Mouse (Mus musculus) CH12.LX (cell line): ENCODE data around the gene Bod1. TPM values are rescaled to one million over a fixed set of nuclear protein-coding genes. Genes with fewer than 3 reads are reported as not detected.

Experiments used
- DNase-seq: peaks from one replicate; pipeline ENCODE4 v3.0.0-alpha.2; 2013; ENCODE audit errors: extremely low read depth
- H3K27ac ChIP-seq: 2 replicates; pipeline ENCODE4 v1.5.1; 2012; ENCODE audit warnings: low read depth, mild to moderate bottlenecking, control low read depth, moderate library complexity; ENCODE audit not compliant: insufficient read depth
- H3K27me3 ChIP-seq: replicated peaks from 2 replicates; pipeline ENCODE3; 2012; ENCODE audit warnings: inconsistent platforms
- H3K36me3 ChIP-seq, 2 experiments: replicated peaks in 1 of 2; 2 replicates each; pipeline versions ENCODE3 to v1.6.1; 2012; ENCODE audit warnings: inconsistent platforms in 1 of 2, low read length in 1 of 2, mild to moderate bottlenecking in 1 of 2, mixed read lengths in 1 of 2, moderate library complexity in 1 of 2; ENCODE audit not compliant: control insufficient read depth in 1 of 2, insufficient read depth in 1 of 2
- H3K4me1 ChIP-seq, 2 experiments: 2 replicates each; pipeline ENCODE4 v1.6.1; 2012; ENCODE audit warnings: inconsistent platforms in 1 of 2, moderate library complexity in 1 of 2; ENCODE audit not compliant: insufficient read depth in 2 of 2, control insufficient read depth in 1 of 2
- H3K4me2 ChIP-seq: 2 replicates; pipeline ENCODE4 v1.6.1; 2012; ENCODE audit warnings: low read depth, mild to moderate bottlenecking, control low read depth; ENCODE audit not compliant: poor library complexity, insufficient read depth, severe bottlenecking
- H3K4me3 ChIP-seq, 3 experiments: fragments of 150-350 bp in 1 of 3; sonication (generic) in 1 of 3; replicated peaks in 1 of 3; 2 replicates each; pipeline versions ENCODE3 to v1.5.1; 2011 to 2012; ENCODE audit warnings: low read depth in 2 of 3, low read length in 2 of 3, mild to moderate bottlenecking in 2 of 3, moderate library complexity in 2 of 3, control low read depth in 1 of 3, improper control_type of control experiment in 1 of 3, inconsistent platforms in 1 of 3, mixed read lengths in 1 of 3; ENCODE audit not compliant: poor library complexity in 1 of 3
- H3K79me2 ChIP-seq: replicated peaks from 2 replicates; pipeline ENCODE4 v1.6.1; 2012; ENCODE audit warnings: mild to moderate bottlenecking, moderate library complexity; ENCODE audit not compliant: control insufficient read depth, poor library complexity, insufficient read depth, severe bottlenecking; ENCODE audit errors: extremely low read depth
- H3K9ac ChIP-seq: 2 replicates; pipeline ENCODE4 v1.6.1; 2012; ENCODE audit warnings: low read depth, mild to moderate bottlenecking, control low read depth, moderate library complexity; ENCODE audit not compliant: insufficient read depth
- H3K9me3 ChIP-seq: replicated peaks from 2 replicates; pipeline ENCODE3; 2012; ENCODE audit warnings: low read length, inconsistent platforms, mixed read lengths
- BHLHE40 ChIP-seq: IDR thresholded peaks from 2 replicates; pipeline ENCODE4 v1.6.1; 2011; ENCODE audit warnings: mild to moderate bottlenecking, low read depth, low read length, improper control_type of control experiment
- CHD2 ChIP-seq: IDR thresholded peaks from 2 replicates; pipeline ENCODE4 v1.6.1; 2011; ENCODE audit warnings: low read length, improper control_type of control experiment
- E2F4 ChIP-seq: IDR thresholded peaks from 2 replicates; pipeline ENCODE4 v1.6.1; 2011; ENCODE audit warnings: low read depth, low read length, improper control_type of control experiment; ENCODE audit not compliant: insufficient replicate concordance
- ELF1 ChIP-seq: IDR thresholded peaks from 2 replicates; pipeline ENCODE4 v1.6.1; 2014; ENCODE audit warnings: low read depth, mild to moderate bottlenecking, inconsistent platforms, low read length, improper control_type of control experiment
- GABPA ChIP-seq: IDR thresholded peaks from 2 replicates; pipeline ENCODE4 v1.6.1; 2012; ENCODE audit warnings: low read depth, low read length, improper control_type of control experiment, inconsistent platforms; ENCODE audit not compliant: insufficient replicate concordance
- JUND ChIP-seq: conservative IDR thresholded peaks from 2 replicates; pipeline ENCODE4 v1.6.1; 2011; ENCODE audit warnings: low read depth, low read length, improper control_type of control experiment
- KAT2A ChIP-seq: IDR thresholded peaks from 2 replicates; pipeline ENCODE4 v1.6.1; 2012; ENCODE audit warnings: low read length, improper control_type of control experiment, inconsistent platforms; ENCODE audit not compliant: insufficient replicate concordance
- MAX ChIP-seq: IDR thresholded peaks from 2 replicates; pipeline ENCODE4 v1.6.1; 2011; ENCODE audit warnings: low read length, improper control_type of control experiment
- MAZ ChIP-seq: IDR thresholded peaks from 2 replicates; pipeline ENCODE4 v1.6.1; 2012; ENCODE audit warnings: low read depth, mild to moderate bottlenecking, inconsistent platforms, low read length, improper control_type of control experiment, moderate library complexity
- MEF2A ChIP-seq: IDR thresholded peaks from 2 replicates; pipeline ENCODE4 v1.6.1; 2014; ENCODE audit warnings: low read depth, mild to moderate bottlenecking, inconsistent platforms, low read length, improper control_type of control experiment, borderline replicate concordance
- MXI1 ChIP-seq: IDR thresholded peaks from 2 replicates; pipeline ENCODE4 v1.6.1; 2011; ENCODE audit warnings: mild to moderate bottlenecking, low read depth, low read length, improper control_type of control experiment
- MYC ChIP-seq: IDR thresholded peaks from 2 replicates; pipeline ENCODE4 v1.6.1; 2011; ENCODE audit warnings: low read depth, mild to moderate bottlenecking, improper control_type of control experiment, low read length
- NRF1 ChIP-seq: IDR thresholded peaks from 2 replicates; pipeline ENCODE4 v1.6.1; 2014; ENCODE audit warnings: low read depth, mild to moderate bottlenecking, inconsistent platforms, low read length, improper control_type of control experiment, moderate library complexity
- PAX5 ChIP-seq: IDR thresholded peaks from 2 replicates; pipeline ENCODE4 v1.6.1; 2012; ENCODE audit warnings: low read length, inconsistent platforms, mixed read lengths
- POLR2A ChIP-seq: IDR thresholded peaks from 2 replicates; pipeline ENCODE4 v1.6.1; 2011; ENCODE audit warnings: low read depth, mild to moderate bottlenecking, improper control_type of control experiment, low read length
- POLR2AphosphoS2 ChIP-seq: IDR thresholded peaks from 2 replicates; pipeline ENCODE4 v1.6.1; 2011; ENCODE audit warnings: low read depth, low read length, improper control_type of control experiment
- RAD21 ChIP-seq: IDR thresholded peaks from 2 replicates; pipeline ENCODE4 v1.6.1; 2011; ENCODE audit warnings: low read depth, mild to moderate bottlenecking, low read length, improper control_type of control experiment, moderate library complexity
- RCOR1 ChIP-seq: conservative IDR thresholded peaks from 2 replicates; pipeline ENCODE4 v1.6.1; 2012; ENCODE audit warnings: low read depth, mild to moderate bottlenecking, inconsistent platforms, low read length, improper control_type of control experiment
- SIN3A ChIP-seq: IDR thresholded peaks from 2 replicates; pipeline ENCODE4 v1.6.1; 2012; ENCODE audit warnings: low read length, improper control_type of control experiment, inconsistent platforms
- SMC3 ChIP-seq: IDR thresholded peaks from 2 replicates; pipeline ENCODE4 v1.6.1; 2011; ENCODE audit warnings: low read depth, low read length, improper control_type of control experiment
- TCF12 ChIP-seq: IDR thresholded peaks from 2 replicates; pipeline ENCODE4 v1.6.1; 2014; ENCODE audit warnings: low read depth, mild to moderate bottlenecking, inconsistent platforms, low read length, improper control_type of control experiment
- UBTF ChIP-seq: IDR thresholded peaks from 2 replicates; pipeline ENCODE4 v1.6.1; 2012; ENCODE audit warnings: low read depth, mild to moderate bottlenecking, inconsistent platforms, low read length, improper control_type of control experiment, moderate library complexity
- USF1 ChIP-seq: IDR thresholded peaks from 2 replicates; pipeline ENCODE4 v1.6.1; 2014; ENCODE audit warnings: low read depth, mild to moderate bottlenecking, inconsistent platforms, low read length, improper control_type of control experiment
- USF2 ChIP-seq: conservative IDR thresholded peaks from 2 replicates; pipeline ENCODE4 v1.6.1; 2011; ENCODE audit warnings: low read depth, low read length, improper control_type of control experiment
- ZC3H11A ChIP-seq: IDR thresholded peaks from 2 replicates; pipeline ENCODE4 v1.6.1; 2012; ENCODE audit warnings: low read depth, mild to moderate bottlenecking, inconsistent platforms, low read length, improper control_type of control experiment
- ZKSCAN1 ChIP-seq: IDR thresholded peaks from 2 replicates; pipeline ENCODE4 v1.6.1; 2012; ENCODE audit warnings: low read depth, inconsistent platforms, low read length, improper control_type of control experiment, borderline replicate concordance
- ZMIZ1 ChIP-seq: IDR thresholded peaks from 2 replicates; pipeline ENCODE4 v1.6.1; 2012; ENCODE audit warnings: low read depth, mild to moderate bottlenecking, inconsistent platforms, low read length, improper control_type of control experiment
- ZNF384 ChIP-seq: IDR thresholded peaks from 2 replicates; pipeline ENCODE4 v1.6.1; 2012; ENCODE audit warnings: low read depth, low read length, improper control_type of control experiment, inconsistent platforms
- dilution Hi-C: fragments of 300-500 bp; cut with MboI; formaldehyde crosslinking; loops from 2 replicates; pipeline ENCODE4 v1.14.3; 2020; ENCODE audit warnings: low sequenced_read_pairs; ENCODE audit not compliant: extremely low pct_unique_long_range_greater_than_20kb, extremely low pct_ligation_motif_present
- in situ Hi-C: fragments of 300-500 bp; cut with MboI; formaldehyde crosslinking; loops from 3 replicates; pipeline ENCODE4 v1.14.3; 2019; ENCODE audit warnings: low sequenced_read_pairs, low pct_ligation_motif_present, low pct_unique_long_range_greater_than_20kb, mixed read lengths
- polyA plus RNA-seq: library from polyadenylated mRNA; unstranded; fragments of >175 nt; gene quantifications from 2 replicates; pipeline ENCODE4 v1.2.1, GENCODE M21; 2012; ENCODE audit warnings: low read depth; ENCODE audit not compliant: insufficient read length
- total RNA-seq, 2 experiments: library from RNA; depleted of rRNA; stranded (reverse); fragments of 300-350 nt in 1 of 2; fragments of >200 nt in 1 of 2; gene quantifications; 2 replicates each; pipeline ENCODE4 v1.2.3; 2012 to 2014

The Bod1 gene
- total and polyA plus RNA-seq, 3 experiments = 32.6 to 38.2 (median 33.2) TPM

DNA sequence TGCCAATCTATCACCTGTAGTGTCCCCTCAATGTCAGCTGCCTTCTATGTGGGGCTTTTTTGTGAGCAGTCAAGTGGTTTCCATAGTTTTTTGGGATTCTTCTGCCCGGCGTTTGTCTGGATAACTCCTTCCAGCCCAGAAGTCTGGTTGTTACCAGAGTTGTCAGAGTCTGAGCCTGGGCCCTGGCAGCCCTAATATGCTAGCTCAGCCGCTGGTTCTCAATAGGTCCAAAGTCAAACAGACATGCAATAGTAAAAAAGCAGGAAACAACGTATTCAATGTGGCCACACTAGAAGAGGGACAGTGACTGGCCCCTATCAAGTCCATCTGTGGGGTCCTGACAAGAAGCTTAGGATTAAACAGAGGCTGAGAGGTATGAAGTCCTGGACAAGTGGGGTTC is 47.4 kb upstream of the Bod1 start:
- in situ Hi-C loops (no loop called here), dilution Hi-C loops (no loop called here)
- TF ChIP-seq MAZ (no peak), GABPA (no peak), KAT2A (no peak), POLR2AphosphoS2 (no peak), PAX5 (no peak), SMC3 (no peak), ZMIZ1 (no peak), USF1 (no peak), CHD2 (no peak), USF2 (no peak), RCOR1 (no peak), NRF1 (no peak), RAD21 (no peak), JUND (no peak), UBTF (no peak), ELF1 (no peak), ZC3H11A (no peak), TCF12 (no peak), ZNF384 (no peak)
- H3K27me3 ChIP-seq = no peaks in the 10 kb centered on the region
- no peaks in the 10 kb centered on the region for H3K36me3 ChIP-seq
- H3K27ac ChIP-seq = no peak overlapping the region
- DNase-seq = no peak
- H3K4me1 ChIP-seq = peaks cover 4 to 23% of the 10 kb centered on the region in 2 experiments; a peak in 3 of 4 replicates
- H3K4me2 ChIP-seq = no peak overlapping the region
- no peaks in the 10 kb centered on the region for H3K79me2 ChIP-seq
- no peak overlapping the region for H3K4me3 ChIP-seq
- no peak overlapping the region for H3K9ac ChIP-seq
- no peaks in the 10 kb centered on the region for H3K9me3 ChIP-seq

DNA sequence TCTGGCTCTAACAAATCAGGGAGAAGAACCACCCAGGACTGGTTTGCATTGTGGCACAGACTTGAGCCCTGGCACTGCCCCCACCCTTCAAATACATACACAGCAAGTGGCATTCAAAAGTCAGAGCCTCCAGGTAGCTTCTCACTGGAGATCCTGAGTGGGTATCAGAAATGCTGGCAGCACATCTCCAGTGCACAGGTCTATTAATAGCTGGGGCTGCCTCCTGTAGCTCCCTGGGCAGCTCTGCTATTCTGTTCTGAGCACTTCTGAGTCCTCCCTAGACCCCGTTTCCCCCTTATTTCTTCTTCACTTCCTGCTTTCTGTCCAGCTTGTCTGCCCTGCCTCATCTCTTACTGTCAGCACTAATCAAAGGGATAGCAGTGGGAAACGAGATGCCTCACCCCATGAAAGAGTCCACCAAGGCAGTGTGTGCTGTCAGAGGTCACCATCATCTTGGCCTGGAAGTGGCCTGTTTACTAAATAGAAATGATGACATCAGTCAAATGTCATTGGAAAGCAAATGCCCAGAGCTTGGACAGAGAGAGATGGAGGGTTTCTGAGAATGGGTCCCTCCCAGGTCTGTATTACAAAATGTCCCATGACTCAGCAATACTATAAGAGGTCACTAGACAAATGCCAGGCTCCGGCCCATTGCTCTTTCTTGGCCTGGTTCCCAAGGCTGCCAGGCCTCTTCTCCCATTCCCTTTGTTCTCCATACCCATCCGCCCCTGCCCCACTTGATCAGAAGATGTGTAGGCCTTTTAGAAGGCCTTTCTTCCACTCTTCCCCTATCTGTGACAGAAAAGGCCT is 46.4 kb upstream of the Bod1 start:
- no peaks in the 10 kb centered on the region for H3K36me3 ChIP-seq
- dilution Hi-C loops (no loop called here), in situ Hi-C loops (no loop called here)
- H3K9ac ChIP-seq = no peak overlapping the region
- H3K9me3 ChIP-seq = no peaks in the 10 kb centered on the region
- TF ChIP-seq TCF12 (no peak), POLR2A (no peak), ZNF384 (no peak), RCOR1 (no peak), MYC (no peak), RAD21 (no peak), E2F4 (no peak), MAZ (no peak), JUND (no peak), MEF2A (no peak), CHD2 (no peak), SIN3A (no peak), MXI1 (no peak), BHLHE40 (no peak), PAX5 (no peak), ZKSCAN1 (no peak), MAX (no peak)
- no peaks in the 10 kb centered on the region for H3K27me3 ChIP-seq
- H3K4me3 ChIP-seq = no peak overlapping the region
- no peak overlapping the region for H3K27ac ChIP-seq
- DNase-seq = no peak
- no peaks in the 10 kb centered on the region for H3K79me2 ChIP-seq
- peaks cover 4 to 23% of the 10 kb centered on the region in 2 experiments; a peak in 3 of 4 replicates for H3K4me1 ChIP-seq
- no peak overlapping the region for H3K4me2 ChIP-seq
